Mouse (Mus musculus) myocyte (in vitro differentiated cells): Measurements from ENCODE around the gene Nrf1. TPM values are rescaled to one million over a fixed set of nuclear protein-coding genes. Genes with fewer than 3 reads are reported as not detected.

Experiments used
- H3K27me3 ChIP-seq: one replicate; pipeline ENCODE4 v1.6.1; 2011; ENCODE audit not compliant: control insufficient read depth, insufficient read depth, insufficient read length
- H3K36me3 ChIP-seq: one replicate; pipeline ENCODE4 v1.6.1; 2011; ENCODE audit not compliant: control insufficient read depth, insufficient read depth
- H3K4me2 ChIP-seq: one replicate; pipeline ENCODE4 v1.6.1; 2011; ENCODE audit warnings: low read depth, control low read depth
- H3K4me3 ChIP-seq: one replicate; pipeline ENCODE4 v1.5.1; 2011; ENCODE audit warnings: mild to moderate bottlenecking, control low read depth, moderate library complexity
- H3K79me2 ChIP-seq: one replicate; pipeline ENCODE4 v1.6.1; 2011; ENCODE audit not compliant: control insufficient read depth, insufficient read depth
- H3ac ChIP-seq: one replicate; pipeline ENCODE4 v1.6.1; 2011; ENCODE audit not compliant: control insufficient read depth, insufficient read length
- CEBPB ChIP-seq: IDR thresholded peaks from 2 replicates; pipeline ENCODE4 v1.6.1; 2011; ENCODE audit warnings: mild to moderate bottlenecking, moderate library complexity; ENCODE audit not compliant: poor library complexity, insufficient read depth, severe bottlenecking
- E2F4 ChIP-seq: IDR thresholded peaks from one replicate; pipeline ENCODE4 v1.6.1; 2011; ENCODE audit warnings: mild to moderate bottlenecking, control low read depth, moderate library complexity; ENCODE audit not compliant: insufficient read depth
- MAX ChIP-seq: IDR thresholded peaks from one replicate; pipeline ENCODE4 v1.6.1; 2011; ENCODE audit warnings: low read depth, mild to moderate bottlenecking, control low read depth
- MYOD1 ChIP-seq, 3 experiments: IDR thresholded peaks; one replicate each; pipeline ENCODE4 v1.6.1; 2011; ENCODE audit warnings: control low read depth in 2 of 3, low read depth in 2 of 3, mild to moderate bottlenecking in 2 of 3, moderate library complexity in 1 of 3; ENCODE audit not compliant: insufficient read length in 2 of 3, control insufficient read depth in 1 of 3
- MYOG ChIP-seq, 3 experiments: IDR thresholded peaks; one replicate each; pipeline ENCODE4 v1.6.1; 2011; ENCODE audit warnings: control low read depth in 2 of 3, low read depth in 2 of 3, mild to moderate bottlenecking in 2 of 3; ENCODE audit not compliant: insufficient read length in 2 of 3, control insufficient read depth in 1 of 3, insufficient read depth in 1 of 3
- POLR2A ChIP-seq: IDR thresholded peaks from one replicate; pipeline ENCODE4 v1.6.1; 2011; ENCODE audit warnings: low read depth, mild to moderate bottlenecking, control low read depth, moderate library complexity; ENCODE audit not compliant: insufficient read length
- POLR2AphosphoS2 ChIP-seq: IDR thresholded peaks from one replicate; pipeline ENCODE4 v1.6.1; 2011; ENCODE audit warnings: low read depth, control low read depth; ENCODE audit not compliant: insufficient read length
- REST ChIP-seq: IDR thresholded peaks from one replicate; pipeline ENCODE4 v1.6.1; 2011; ENCODE audit warnings: mild to moderate bottlenecking, control low read depth, moderate library complexity; ENCODE audit not compliant: insufficient read depth, insufficient read length
- SRF ChIP-seq: IDR thresholded peaks from one replicate; pipeline ENCODE4 v1.6.1; 2011; ENCODE audit warnings: low read depth; ENCODE audit not compliant: control insufficient read depth, insufficient read length
- TCF12 ChIP-seq: IDR thresholded peaks from one replicate; pipeline ENCODE4 v1.6.1; 2011; ENCODE audit warnings: mild to moderate bottlenecking, control low read depth; ENCODE audit not compliant: poor library complexity, insufficient read depth, severe bottlenecking
- TCF3 ChIP-seq: IDR thresholded peaks from one replicate; pipeline ENCODE4 v1.6.1; 2011; ENCODE audit warnings: low read depth, control low read depth; ENCODE audit not compliant: insufficient read length
- USF1 ChIP-seq: IDR thresholded peaks from one replicate; pipeline ENCODE4 v1.6.1; 2011; ENCODE audit warnings: low read depth, mild to moderate bottlenecking, control low read depth, moderate library complexity
- polyA plus RNA-seq: library from polyadenylated mRNA; unstranded; fragments of >200 nt; fragmentation: generic; extraction: Trizol; gene quantifications from one replicate; pipeline ENCODE4 v1.2.1, GENCODE M21; 2012; ENCODE audit warnings: missing spikeins

Nrf1 gene
- polyA plus RNA-seq, 1 experiment, result 26.8 TPM

DNA sequence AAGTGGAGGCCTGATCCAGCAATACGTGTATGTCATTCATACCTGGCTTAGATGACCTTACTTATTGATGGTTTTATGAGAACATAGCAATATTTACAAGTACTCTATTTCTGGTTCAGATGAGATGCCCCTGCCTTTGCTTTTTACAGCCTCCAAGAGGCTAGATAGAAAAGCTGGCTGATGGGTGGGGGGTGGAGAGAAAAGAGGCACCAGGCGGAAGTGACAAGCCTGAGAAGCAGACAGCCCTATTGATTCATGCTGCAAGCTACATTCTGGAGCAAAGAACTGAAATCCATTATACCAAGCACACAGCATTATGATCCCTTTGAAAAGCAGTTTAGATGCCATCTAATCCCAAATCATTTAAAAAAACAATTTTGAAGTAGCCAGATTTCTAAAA lies 37.6 kb downstream of the Nrf1 start:
- Histone ChIP-seq H3ac (no peak overlapping the region), H3K27me3 (no peaks in the 10 kb centered on the region), H3K79me2 (peaks cover 85% of the 10 kb centered on the region), H3K4me3 (no peak overlapping the region), H3K4me2 (no peak overlapping the region), H3K36me3 (peaks cover 3% of the 10 kb centered on the region)
- no peak for TF ChIP-seq POLR2AphosphoS2
- no peak for TF ChIP-seq E2F4
- no peak for TF ChIP-seq MYOD1 (IDR thresholded peaks at IDR 0.05; ENCODE audit: control insufficient read depth in 1 of 3, insufficient read length in 2 of 3, low read depth in 2 of 3)
- TF ChIP-seq MYOG (IDR thresholded peaks at IDR 0.05; ENCODE audit: control insufficient read depth in 1 of 3, insufficient read depth in 1 of 3, insufficient read length in 2 of 3, low read depth in 2 of 3), result no peak
- no peak for TF ChIP-seq MAX
- no peak for TF ChIP-seq REST
- TF ChIP-seq SRF, result no peak
- no peak for TF ChIP-seq TCF3
- TF ChIP-seq CEBPB, result no peak
- no peak for TF ChIP-seq TCF12
- no peak for TF ChIP-seq POLR2A

DNA sequence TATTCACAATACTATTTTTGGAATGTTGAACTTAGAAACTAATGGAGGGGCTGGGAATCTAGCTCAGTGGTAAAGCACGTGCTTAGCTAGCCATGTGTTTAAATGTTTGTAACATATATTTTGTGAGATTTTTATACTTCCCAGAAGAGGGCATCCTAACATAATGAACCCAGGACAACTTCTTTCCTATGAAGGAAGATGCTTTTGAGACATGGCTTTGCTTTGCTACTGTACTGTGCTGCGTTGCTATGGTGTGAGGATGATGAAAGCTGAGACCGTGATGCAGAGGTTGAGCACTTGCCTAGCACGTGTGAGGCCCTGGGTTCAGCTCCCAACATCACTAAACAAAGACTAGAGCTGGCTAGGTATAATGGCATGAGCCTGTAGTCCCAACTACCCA lies 43.4 kb downstream of the Nrf1 start:
- no peak for TF ChIP-seq CEBPB
- no peak for TF ChIP-seq MYOD1 (IDR thresholded peaks at IDR 0.05; ENCODE audit: control insufficient read depth in 1 of 3, insufficient read length in 2 of 3, low read depth in 2 of 3)
- TF ChIP-seq REST, result no peak
- no peak for TF ChIP-seq MYOG (IDR thresholded peaks at IDR 0.05; ENCODE audit: control insufficient read depth in 1 of 3, insufficient read depth in 1 of 3, insufficient read length in 2 of 3, low read depth in 2 of 3)
- no peak for TF ChIP-seq TCF3
- TF ChIP-seq SRF, result no peak
- TF ChIP-seq TCF12, result no peak
- TF ChIP-seq POLR2AphosphoS2, result no peak
- no peak for TF ChIP-seq MAX
- TF ChIP-seq POLR2A, result no peak
- no peak for TF ChIP-seq E2F4
- no peak for TF ChIP-seq USF1
- Histone ChIP-seq H3K36me3 (peaks cover 15% of the 10 kb centered on the region), H3K4me2 (no peak overlapping the region), H3ac (no peak overlapping the region), H3K4me3 (no peak overlapping the region), H3K27me3 (no peaks in the 10 kb centered on the region), H3K79me2 (peaks cover 28% of the 10 kb centered on the region)

DNA sequence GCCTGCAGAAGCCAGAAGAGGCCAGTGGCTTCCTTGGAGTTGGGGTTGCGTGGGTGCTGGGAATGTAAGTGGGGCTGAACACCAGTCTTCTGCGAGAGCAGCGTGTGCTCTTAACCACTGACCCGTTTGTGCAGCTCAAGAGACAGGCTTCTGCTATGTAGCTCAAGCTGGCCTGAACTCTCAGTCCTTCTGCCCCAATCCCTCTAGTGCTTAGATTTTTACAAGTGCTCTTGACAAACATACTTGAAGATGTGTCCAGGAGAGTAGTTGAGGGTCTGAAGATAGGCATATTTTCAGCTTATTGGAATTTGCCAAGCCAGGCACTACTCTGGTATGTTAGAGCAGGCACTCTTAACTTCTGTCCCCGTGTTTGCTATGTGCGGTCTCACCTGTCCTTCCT lies 45.0 kb downstream of the Nrf1 start:
- Histone ChIP-seq H3K27me3 (no peaks in the 10 kb centered on the region), H3K79me2 (peaks cover 13% of the 10 kb centered on the region), H3K4me3 (no peak overlapping the region), H3K4me2 (no peak overlapping the region), H3ac (no peak overlapping the region), H3K36me3 (peaks cover 21% of the 10 kb centered on the region)
- no peak for TF ChIP-seq REST
- TF ChIP-seq MYOD1 (IDR thresholded peaks at IDR 0.05; ENCODE audit: control insufficient read depth in 1 of 3, insufficient read length in 2 of 3, low read depth in 2 of 3), result no peak

DNA sequence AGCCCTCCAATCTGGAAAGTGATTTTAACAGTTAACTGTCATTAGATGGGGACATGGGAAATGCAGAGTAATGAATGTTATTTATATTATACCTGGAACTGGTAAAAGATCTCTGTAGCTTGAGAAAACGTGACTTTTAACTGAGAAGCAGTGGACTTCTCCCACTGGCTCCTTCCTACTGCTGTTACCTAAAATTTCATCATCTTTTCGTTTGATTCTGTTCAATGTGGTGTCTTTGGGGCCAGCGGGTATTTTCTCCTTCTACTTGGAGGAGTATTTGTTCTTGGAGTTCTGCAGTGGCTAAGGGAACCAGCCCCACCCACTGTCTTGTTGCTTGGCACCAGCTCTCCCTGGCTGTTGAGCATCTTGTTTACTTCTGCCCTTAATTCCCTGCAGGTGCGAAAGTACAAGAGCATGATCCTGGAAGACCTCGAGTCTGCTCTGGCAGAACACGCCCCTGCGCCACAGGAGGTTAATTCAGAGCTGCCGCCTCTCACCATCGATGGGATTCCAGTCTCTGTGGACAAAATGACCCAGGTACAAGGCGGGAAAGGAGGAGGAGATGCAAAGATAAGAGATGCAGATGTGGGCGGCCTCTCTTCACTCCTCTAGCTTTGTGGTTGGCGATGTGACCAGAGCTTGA lies 54.1 kb downstream of the Nrf1 start:
- peak; percentile 65; the same call in 1 of the 2 replicates for TF ChIP-seq CEBPB
- TF ChIP-seq MYOG (IDR thresholded peaks at IDR 0.05; ENCODE audit: control insufficient read depth in 1 of 3, insufficient read depth in 1 of 3, insufficient read length in 2 of 3, low read depth in 2 of 3), result no peak
- no peak overlapping the region for H3ac ChIP-seq
- no peaks in the 10 kb centered on the region for H3K79me2 ChIP-seq
- no peak overlapping the region for H3K4me3 ChIP-seq
- peaks cover 42% of the 10 kb centered on the region for H3K36me3 ChIP-seq
- no peaks in the 10 kb centered on the region for H3K27me3 ChIP-seq
- H3K4me2 ChIP-seq, result no peak overlapping the region

GRCm38 (mm10) chr6:30106091-30106490 lies 58.3 kb downstream of the Nrf1 start:
- TF ChIP-seq REST, result no peak
- TF ChIP-seq TCF3, result no peak
- TF ChIP-seq MYOG (IDR thresholded peaks at IDR 0.05; ENCODE audit: control insufficient read depth in 1 of 3, insufficient read depth in 1 of 3, insufficient read length in 2 of 3, low read depth in 2 of 3), result no peak
- no peak for TF ChIP-seq MYOD1 (IDR thresholded peaks at IDR 0.05; ENCODE audit: control insufficient read depth in 1 of 3, insufficient read length in 2 of 3, low read depth in 2 of 3)
- TF ChIP-seq USF1, result no peak
- no peak for TF ChIP-seq CEBPB
- TF ChIP-seq TCF12, result no peak
- no peak for TF ChIP-seq SRF
- TF ChIP-seq POLR2AphosphoS2, result no peak
- Histone ChIP-seq H3K4me3 (no peak overlapping the region), H3K36me3 (peaks cover 41% of the 10 kb centered on the region)

More at GRCm38 (mm10) chr6:30106091-30106490, 58.3 kb downstream of the Nrf1 start:
- H3K27me3 ChIP-seq, result no peaks in the 10 kb centered on the region
- no peaks in the 10 kb centered on the region for H3K79me2 ChIP-seq
- H3ac ChIP-seq, result no peak overlapping the region
- no peak overlapping the region for H3K4me2 ChIP-seq
